Comparison of ENCODE assay signal across 8 mouse cellular contexts in the genomic region with DNA sequence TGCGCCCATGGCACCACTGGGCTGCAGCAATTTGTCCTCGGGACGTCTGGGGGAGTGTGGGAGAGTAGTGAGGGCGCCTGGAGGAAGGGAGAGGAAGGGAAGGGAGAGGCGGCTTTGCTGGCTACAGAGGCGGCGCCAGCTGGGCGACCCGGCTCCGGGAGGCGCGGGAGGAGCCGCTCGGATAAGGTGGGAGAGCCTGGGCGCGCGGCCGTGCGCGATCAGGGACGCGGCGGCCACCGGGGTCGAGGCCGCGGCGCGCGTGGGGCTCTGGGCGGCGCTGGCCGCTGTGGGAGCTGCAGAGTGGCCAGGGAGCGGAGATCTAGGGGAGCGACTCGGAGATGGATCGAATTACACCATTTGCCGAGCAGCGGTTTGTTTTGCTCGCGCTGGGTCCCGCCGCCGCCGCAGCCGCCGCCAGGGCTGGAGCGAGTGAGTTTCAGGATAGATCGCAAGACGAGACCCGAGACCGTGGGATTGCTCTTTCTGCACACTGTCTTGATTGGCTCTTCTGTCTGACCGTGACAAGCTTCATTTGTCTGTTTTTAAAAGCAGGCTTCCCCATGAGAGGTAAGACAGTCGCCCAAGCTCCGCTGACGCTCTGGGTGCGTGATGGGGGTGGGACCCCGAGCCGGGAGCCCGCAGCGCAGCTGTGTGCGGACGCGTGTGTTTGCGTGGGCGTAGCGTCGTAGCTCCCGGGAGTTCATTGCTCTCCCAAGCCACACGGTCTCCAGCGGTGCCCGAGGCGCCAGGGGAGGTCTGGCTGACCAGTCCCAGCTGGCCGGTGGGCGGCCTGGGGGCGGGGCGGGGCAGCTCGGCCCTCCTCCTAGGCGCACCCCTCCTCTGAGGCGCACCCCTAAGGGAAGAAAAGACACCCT.
DNase-seq lines count a peak whose midpoint lies in the region; ATAC-seq and TF ChIP-seq lines count a peak whose summit lies in the region.

No protein-coding gene starts in this region.

- peak; percentile 40 for TF ChIP-seq CTCF in layer of hippocampus, adult 2 months (conservative IDR thresholded peaks at IDR 0.05)

- peak overlapping the region; percentile 77 for H3K4me3 ChIP-seq in layer of hippocampus, adult 2 months

- peak overlapping the region; percentile 98 for H3K27ac ChIP-seq in layer of hippocampus, adult 2 months

- peak; percentile 83 for DNase-seq in MN1 (ENCODE audit: low spot score)
- DNase-seq in cerebellum, adult 8-10 months: peak; percentile 71
- DNase-seq in heart, postnatal 4 days: peak; percentile 91
- DNase-seq in layer of hippocampus, adult 2 months (ENCODE audit: low spot score in 2 of 2): peak; percentile 74 to 75
- DNase-seq in lung, adult 18-20 months: peak; percentile 92 to 93
- DNase-seq in thymus, postnatal 25 days: peak; percentile 9

- ATAC-seq in frontal cortex, adult (ENCODE audit: low TSS enrichment): peak; percentile 74
- ATAC-seq in neutrophil, adult 5-6 weeks (ENCODE audit: extremely low read depth, insufficient number of reproducible peaks, low FRiP score, poor library complexity, severe bottlenecking): peak; percentile 17; the same call in 1 of the 2 replicates

Comparison
In these comparisons a context has a peak if more than half of its experiments do, and no peak if none do; other contexts are left out.
1. Peak in every context shown above with its lines: DNase-seq, ATAC-seq, H3K4me3 ChIP-seq and H3K27ac ChIP-seq.
2. DNase-seq: peak in every context shown above with its lines; median percentile 92 in lung, adult 18-20 months; 91 in heart, postnatal 4 days; 83 in MN1; 74 in layer of hippocampus, adult 2 months; 71 in cerebellum, adult 8-10 months; 9 in thymus, postnatal 25 days.